Mouse (Mus musculus) heart, postnatal 0 days (tissue): ENCODE measurements around the gene Dapk2. TPM values are rescaled to one million over a fixed set of nuclear protein-coding genes. Genes with fewer than 3 reads are reported as not detected.

Source experiments
- ATAC-seq: fragments of 200-750 bp; cut with Nextera tagmentation; 2 replicates; pipeline ENCODE4 v1.8.0; 2017; ENCODE audit warnings: low read depth, moderate number of reproducible peaks, moderate library complexity; ENCODE audit not compliant: insufficient read depth
- DNase-seq: peaks from one replicate; pipeline ENCODE4 v3.0.0-alpha.2; 2016; ENCODE audit warnings: low spot score
- H3K27ac ChIP-seq: fragments of 300-500 bp; sonication (generic); 2 replicates; pipeline ENCODE4 v1.5.1; 2014; ENCODE audit warnings: low read depth, mild to moderate bottlenecking
- H3K27me3 ChIP-seq: fragments of 300-500 bp; sonication (generic); 2 replicates; pipeline ENCODE4 v1.6.1; 2014; ENCODE audit warnings: low read length, mixed read lengths; ENCODE audit not compliant: control insufficient read depth, insufficient read depth
- H3K36me3 ChIP-seq: fragments of 300-500 bp; sonication (generic); replicated peaks from 2 replicates; pipeline ENCODE4 v1.6.1; 2014; ENCODE audit warnings: low read length, mixed read lengths; ENCODE audit not compliant: control insufficient read depth, insufficient read depth
- H3K4me1 ChIP-seq: fragments of 300-500 bp; sonication (generic); 2 replicates; pipeline ENCODE4 v1.6.1; 2014; ENCODE audit warnings: antibody characterized with exemption; ENCODE audit not compliant: control insufficient read depth, insufficient read depth
- H3K4me2 ChIP-seq: fragments of 300-500 bp; sonication (generic); 2 replicates; pipeline ENCODE4 v1.6.1; 2014; ENCODE audit warnings: low read depth, mild to moderate bottlenecking, low read length, moderate library complexity
- H3K4me3 ChIP-seq: fragments of 300-500 bp; sonication (generic); 2 replicates; pipeline ENCODE4 v1.5.1; 2014; ENCODE audit warnings: low read depth, low read length
- H3K9ac ChIP-seq: fragments of 300-500 bp; sonication (generic); replicated peaks from 2 replicates; pipeline ENCODE4 v1.6.1; 2014; ENCODE audit warnings: low read depth, low read length, mixed read lengths
- H3K9me3 ChIP-seq: fragments of 300-500 bp; sonication (generic); replicated peaks from 2 replicates; pipeline ENCODE4 v1.6.1; 2016; ENCODE audit warnings: low read length; ENCODE audit not compliant: control insufficient read depth
- CTCF ChIP-seq: IDR thresholded peaks from 2 replicates; pipeline ENCODE4 v1.5.1; 2016; ENCODE audit warnings: antibody characterized with exemption, control low read depth, low read depth
- EP300 ChIP-seq: IDR thresholded peaks from 2 replicates; pipeline ENCODE4 v1.6.1; 2016; ENCODE audit warnings: antibody characterized with exemption, low read depth
- WGBS: fragments of 180-500 bp; shearing (Covaris S2); extraction: QIAGEN DNeasy Blood & Tissue Kit; methylation state at CpG from one replicate; pipeline ENCODE4 v1.1.7; 2014; 5-methylcytosine and 5-hydroxymethylcytosine counted together
- polyA plus RNA-seq: library from polyadenylated mRNA; unstranded; fragments of >200 nt; fragmentation: Nextera tagmentation; extraction: Ambion mirVana; gene quantifications from 2 replicates; pipeline ENCODE4 v1.2.1, GENCODE M21; 2015
- total RNA-seq: library from RNA; depleted of rRNA; stranded (reverse); fragments of >200 nt; gene quantifications from 2 replicates; pipeline ENCODE4 v1.2.3, GENCODE M21; 2014; ENCODE audit warnings: low replicate concordance

The Dapk2 gene
- total and polyA plus RNA-seq, 2 experiments from 2014 or later: 2.3 to 4.7 TPM

GRCm38 (mm10) chr9:66189026-66189425 is 31.0 kb downstream of the Dapk2 start:
- no peak for DNase-seq

GRCm38 (mm10) chr9:66194003-66194402 is 36.0 kb downstream of the Dapk2 start:
- no peak for TF ChIP-seq CTCF
- no peak for TF ChIP-seq EP300
- ATAC-seq (no peak), DNase-seq (no peak)
- H3K27me3 ChIP-seq: no peaks in the 10 kb centered on the region
- H3K4me3 ChIP-seq: no peak overlapping the region
- no peak overlapping the region for H3K4me2 ChIP-seq
- H3K4me1 ChIP-seq: no peaks in the 10 kb centered on the region
- H3K9me3 ChIP-seq: no peaks in the 10 kb centered on the region
- no peaks in the 10 kb centered on the region for H3K36me3 ChIP-seq
- 54% methylated on average over 3 of the region's 3 CpGs for WGBS
- H3K27ac ChIP-seq: no peak overlapping the region
- H3K9ac ChIP-seq: no peak overlapping the region

More at GRCm38 (mm10) chr9:66189026-66189425, 31.0 kb downstream of the Dapk2 start:
- 74% methylated on average over 1 of the region's 1 CpGs for WGBS
- H3K4me3 ChIP-seq: no peak overlapping the region
- H3K4me1 ChIP-seq: no peaks in the 10 kb centered on the region
- H3K27ac ChIP-seq: no peak overlapping the region
- TF ChIP-seq EP300 (no peak), CTCF (no peak)
- no peaks in the 10 kb centered on the region for H3K27me3 ChIP-seq
- no peaks in the 10 kb centered on the region for H3K9me3 ChIP-seq
- no peaks in the 10 kb centered on the region for H3K36me3 ChIP-seq
- H3K4me2 ChIP-seq: no peak overlapping the region
- no peak for ATAC-seq
- no peak overlapping the region for H3K9ac ChIP-seq

- no peaks in the 10 kb centered on the region for H3K27me3 ChIP-seq
- H3K9me3 ChIP-seq: no peaks in the 10 kb centered on the region
- TF ChIP-seq EP300: no peak
- TF ChIP-seq CTCF: no peak
- H3K36me3 ChIP-seq: no peaks in the 10 kb centered on the region
- H3K4me3 ChIP-seq: no peak overlapping the region
- ATAC-seq (no peak), DNase-seq (no peak)
- H3K9ac ChIP-seq: no peak overlapping the region
- WGBS: 70% methylated on average over 3 of the region's 3 CpGs
- H3K4me2 ChIP-seq: no peak overlapping the region
- no peaks in the 10 kb centered on the region; the same call in 1 of the 2 replicates for H3K4me1 ChIP-seq
- H3K27ac ChIP-seq: no peak overlapping the region
Observed at GRCm38 (mm10) chr9:66196561-66196960, 38.5 kb downstream of the Dapk2 start.

GRCm38 (mm10) chr9:66198533-66198932 is 40.5 kb downstream of the Dapk2 start:
- ATAC-seq: no peak
- no peaks in the 10 kb centered on the region for H3K36me3 ChIP-seq
- TF ChIP-seq CTCF: no peak
- no peak for TF ChIP-seq EP300
- no peak overlapping the region for H3K4me3 ChIP-seq
- H3K9ac ChIP-seq: no peak overlapping the region
- H3K27me3 ChIP-seq: no peaks in the 10 kb centered on the region
- 90% methylated on average over 1 of the region's 1 CpGs for WGBS
- no peak overlapping the region for H3K27ac ChIP-seq
- H3K4me1 ChIP-seq: no peaks in the 10 kb centered on the region; the same call in 1 of the 2 replicates
- no peak overlapping the region for H3K4me2 ChIP-seq
- no peak for DNase-seq
- H3K9me3 ChIP-seq: no peaks in the 10 kb centered on the region

- no peak for ATAC-seq
- H3K27me3 ChIP-seq: no peaks in the 10 kb centered on the region
- 79% methylated on average over 14 of the region's 14 CpGs for WGBS
Observed at GRCm38 (mm10) chr9:66199657-66200410, 41.8 kb downstream of the Dapk2 start.

More at GRCm38 (mm10) chr9:66199657-66200410, 41.8 kb downstream of the Dapk2 start:
- no peak for DNase-seq
- no peaks in the 10 kb centered on the region; the same call in 1 of the 2 replicates for H3K4me1 ChIP-seq
- no peak overlapping the region for H3K9ac ChIP-seq
- H3K27ac ChIP-seq: no peak overlapping the region
- no peak for TF ChIP-seq EP300
- no peak for TF ChIP-seq CTCF
- no peak overlapping the region for H3K4me2 ChIP-seq
- H3K9me3 ChIP-seq: no peaks in the 10 kb centered on the region
- H3K4me3 ChIP-seq: no peak overlapping the region
- no peaks in the 10 kb centered on the region for H3K36me3 ChIP-seq
